Mouse (Mus musculus) neural tube, embryonic 11.5 days (tissue): ENCODE measurements at regions not wholly inside any gene's neighbourhood (a gene's known extent, or its start where the extent isn't known, plus 50 kb on each side); places are given as distances from the start of the nearest gene placed in this dataset.

Experiments used
- ATAC-seq: fragments of 200-750 bp; cut with Nextera tagmentation; 2 replicates; pipeline ENCODE4 v1.8.0; 2017; ENCODE audit warnings: moderate number of reproducible peaks, mild to moderate bottlenecking, moderate TSS enrichment, moderate library complexity; ENCODE audit not compliant: insufficient read depth, low FRiP score, low TSS enrichment
- DNase-seq: peaks from one replicate; pipeline ENCODE4 v3.0.0-alpha.2; 2015; ENCODE audit warnings: low spot score
- H3K27ac ChIP-seq: fragments of 300-500 bp; sonication (generic); 2 replicates; pipeline ENCODE4 v1.5.1; 2014; ENCODE audit warnings: low read depth, mild to moderate bottlenecking, low read length
- H3K27me3 ChIP-seq: fragments of 300-500 bp; sonication (generic); 2 replicates; pipeline ENCODE4 v1.6.1; 2014; ENCODE audit warnings: mild to moderate bottlenecking, low read length, mixed read lengths; ENCODE audit not compliant: control insufficient read depth, insufficient read depth
- H3K36me3 ChIP-seq: fragments of 300-500 bp; sonication (generic); 2 replicates; pipeline ENCODE4 v1.6.1; 2014; ENCODE audit warnings: mild to moderate bottlenecking, low read length, moderate library complexity, mixed read lengths; ENCODE audit not compliant: control insufficient read depth, insufficient read depth
- H3K4me1 ChIP-seq: fragments of 300-500 bp; sonication (generic); 2 replicates; pipeline ENCODE4 v1.6.1; 2014; ENCODE audit warnings: low read length, mixed read lengths; ENCODE audit not compliant: control insufficient read depth, insufficient read depth
- H3K4me2 ChIP-seq: fragments of 300-500 bp; sonication (generic); 2 replicates; pipeline ENCODE4 v1.6.1; 2014; ENCODE audit warnings: low read depth, mild to moderate bottlenecking, moderate library complexity
- H3K4me3 ChIP-seq: fragments of 300-500 bp; sonication (generic); 2 replicates; pipeline ENCODE4 v1.5.1; 2014; ENCODE audit warnings: low read depth, low read length
- H3K9ac ChIP-seq: fragments of 300-500 bp; sonication (generic); 2 replicates; pipeline ENCODE4 v1.6.1; 2014; ENCODE audit warnings: mild to moderate bottlenecking, low read length
- H3K9me3 ChIP-seq: fragments of 300-500 bp; sonication (generic); 2 replicates; pipeline ENCODE4 v1.6.1; 2016; ENCODE audit warnings: low read length; ENCODE audit not compliant: control insufficient read depth
- WGBS: fragments of 180-500 bp; shearing (Covaris S2); extraction: QIAGEN DNeasy Blood & Tissue Kit; methylation state at CpG from one replicate; pipeline ENCODE4 v1.1.7; 2014; 5-methylcytosine and 5-hydroxymethylcytosine counted together

GRCm38 (mm10) chr3:61605469-61605868 is 239.7 kb upstream of the B430305J03Rik start:
- Histone ChIP-seq H3K4me2 (no peak overlapping the region), H3K9ac (no peak overlapping the region), H3K27ac (no peak overlapping the region), H3K4me3 (no peak overlapping the region), H3K27me3 (no peaks in the 10 kb centered on the region), H3K4me1 (no peaks in the 10 kb centered on the region), H3K9me3 (no peaks in the 10 kb centered on the region), H3K36me3 (no peaks in the 10 kb centered on the region)
- ATAC-seq, result no peak
- 85% methylated on average over 4 of the region's 4 CpGs for WGBS
- DNase-seq, result no peak

DNA sequence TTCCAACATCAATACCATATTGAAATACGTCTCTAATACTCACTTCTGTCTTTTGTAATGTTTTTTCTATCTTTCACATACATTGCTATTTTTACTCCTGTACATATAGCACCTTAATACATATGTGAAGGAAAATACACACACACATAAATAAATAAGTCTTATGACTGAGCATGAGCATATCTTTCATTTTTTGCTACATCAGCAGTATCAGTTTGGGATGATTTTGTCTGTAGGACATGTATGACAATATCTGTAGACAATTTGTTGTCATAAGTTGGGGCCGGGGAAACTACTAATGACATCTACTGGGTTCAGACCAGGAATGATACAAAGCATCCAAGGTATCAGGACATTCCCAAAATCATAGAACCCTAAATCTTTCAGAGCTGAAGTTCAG is 237.1 kb upstream of the B430305J03Rik start:
- no peak overlapping the region for H3K9ac ChIP-seq
- no peak overlapping the region for H3K4me3 ChIP-seq
- H3K27me3 ChIP-seq, result no peaks in the 10 kb centered on the region
- ATAC-seq, result no peak
- no peaks in the 10 kb centered on the region for H3K9me3 ChIP-seq
- WGBS, result 92% methylated on average over 2 of the region's 2 CpGs
- no peaks in the 10 kb centered on the region for H3K4me1 ChIP-seq
- DNase-seq, result no peak
- no peak overlapping the region for H3K27ac ChIP-seq
- H3K4me2 ChIP-seq, result no peak overlapping the region
- no peaks in the 10 kb centered on the region for H3K36me3 ChIP-seq

- Histone ChIP-seq H3K36me3 (no peaks in the 10 kb centered on the region), H3K4me1 (no peaks in the 10 kb centered on the region), H3K27ac (no peak overlapping the region), H3K4me2 (no peak overlapping the region), H3K4me3 (no peak overlapping the region), H3K9me3 (no peaks in the 10 kb centered on the region), H3K9ac (no peak overlapping the region), H3K27me3 (no peaks in the 10 kb centered on the region)
- DNase-seq (no peak), ATAC-seq (no peak)
Measured at GRCm38 (mm10) chr3:61595574-61595973, 229.8 kb upstream of the B430305J03Rik start.

- Histone ChIP-seq H3K4me3 (no peak overlapping the region), H3K4me2 (no peak overlapping the region), H3K36me3 (no peaks in the 10 kb centered on the region), H3K4me1 (no peaks in the 10 kb centered on the region), H3K9ac (no peak overlapping the region), H3K27me3 (no peaks in the 10 kb centered on the region), H3K27ac (no peak overlapping the region), H3K9me3 (no peaks in the 10 kb centered on the region)
- 87% methylated on average over 2 of the region's 2 CpGs for WGBS
- DNase-seq (no peak), ATAC-seq (no peak)
Measured at GRCm38 (mm10) chr3:61592342-61592741, 226.6 kb upstream of the B430305J03Rik start.

DNA sequence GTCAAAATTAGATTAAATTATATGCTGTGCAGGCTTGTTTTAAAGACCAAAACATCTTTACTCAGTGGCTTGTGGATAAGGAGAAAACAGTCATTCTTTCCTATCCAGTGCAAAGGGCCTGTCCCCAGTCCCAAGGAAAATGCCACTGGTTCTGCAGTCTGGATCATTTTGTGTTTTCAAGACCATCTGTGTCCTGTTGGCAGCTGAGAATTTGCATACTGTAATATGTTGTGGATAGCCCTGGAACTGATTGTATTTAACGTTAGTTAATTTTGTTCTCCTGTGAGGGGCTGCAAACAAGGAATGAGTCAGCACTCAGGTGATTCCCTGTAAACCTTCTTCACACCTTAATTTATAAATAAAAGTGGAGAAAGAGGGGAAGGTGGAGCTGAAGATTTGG is 217.9 kb upstream of the B430305J03Rik start:
- Histone ChIP-seq H3K9me3 (no peaks in the 10 kb centered on the region), H3K4me2 (no peak overlapping the region), H3K36me3 (no peaks in the 10 kb centered on the region), H3K4me3 (no peak overlapping the region), H3K27me3 (no peaks in the 10 kb centered on the region), H3K27ac (no peak overlapping the region), H3K9ac (no peak overlapping the region), H3K4me1 (no peaks in the 10 kb centered on the region)
- ATAC-seq (no peak), DNase-seq (no peak)
- 96% methylated on average over 1 of the region's 1 CpGs for WGBS

GRCm38 (mm10) chr3:61582927-61583326 is 217.2 kb upstream of the B430305J03Rik start:
- Histone ChIP-seq H3K27ac (no peak overlapping the region), H3K9me3 (no peaks in the 10 kb centered on the region), H3K4me2 (no peak overlapping the region), H3K36me3 (no peaks in the 10 kb centered on the region), H3K27me3 (no peaks in the 10 kb centered on the region), H3K4me1 (no peaks in the 10 kb centered on the region), H3K9ac (no peak overlapping the region), H3K4me3 (no peak overlapping the region)
- no peak for ATAC-seq
- 93% methylated on average over 2 of the region's 2 CpGs for WGBS
- DNase-seq, result no peak

DNA sequence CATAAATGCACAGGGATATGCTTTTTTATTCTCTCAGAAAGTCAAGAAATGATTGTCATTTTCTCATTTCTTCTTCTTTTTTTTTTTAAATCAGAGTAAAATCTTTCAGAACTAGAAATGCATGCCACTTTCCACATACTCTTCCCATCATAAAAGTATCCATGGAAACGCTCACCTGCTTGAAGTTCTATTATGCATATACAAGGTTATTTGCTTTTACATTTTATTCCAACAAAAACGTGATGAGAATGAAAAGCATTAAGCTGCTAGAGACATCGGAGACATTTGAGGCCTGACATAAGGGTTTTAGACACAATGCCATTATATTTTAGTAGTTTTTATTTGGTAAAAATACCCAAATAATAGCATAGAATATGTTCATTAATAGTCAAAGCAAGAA is 214.5 kb upstream of the B430305J03Rik start:
- WGBS, result 87% methylated on average over 3 of the region's 3 CpGs
- no peaks in the 10 kb centered on the region for H3K4me1 ChIP-seq
- no peaks in the 10 kb centered on the region for H3K27me3 ChIP-seq
- no peak for DNase-seq
- no peak overlapping the region for H3K4me3 ChIP-seq
- H3K36me3 ChIP-seq, result no peaks in the 10 kb centered on the region
- no peak for ATAC-seq
- no peak overlapping the region for H3K4me2 ChIP-seq
- H3K9ac ChIP-seq, result no peak overlapping the region
- no peaks in the 10 kb centered on the region for H3K9me3 ChIP-seq
- no peak overlapping the region for H3K27ac ChIP-seq

GRCm38 (mm10) chr3:61537113-61537512 is 171.4 kb upstream of the B430305J03Rik start:
- H3K9ac ChIP-seq, result no peak overlapping the region
- WGBS, result 39% methylated on average over 1 of the region's 1 CpGs
- H3K9me3 ChIP-seq, result no peaks in the 10 kb centered on the region
- no peak for DNase-seq
- H3K4me1 ChIP-seq, result no peaks in the 10 kb centered on the region
- ATAC-seq, result no peak
- H3K36me3 ChIP-seq, result no peaks in the 10 kb centered on the region
- H3K4me3 ChIP-seq, result no peak overlapping the region
- H3K27ac ChIP-seq, result no peak overlapping the region
- H3K4me2 ChIP-seq, result no peak overlapping the region
- no peaks in the 10 kb centered on the region for H3K27me3 ChIP-seq

DNA sequence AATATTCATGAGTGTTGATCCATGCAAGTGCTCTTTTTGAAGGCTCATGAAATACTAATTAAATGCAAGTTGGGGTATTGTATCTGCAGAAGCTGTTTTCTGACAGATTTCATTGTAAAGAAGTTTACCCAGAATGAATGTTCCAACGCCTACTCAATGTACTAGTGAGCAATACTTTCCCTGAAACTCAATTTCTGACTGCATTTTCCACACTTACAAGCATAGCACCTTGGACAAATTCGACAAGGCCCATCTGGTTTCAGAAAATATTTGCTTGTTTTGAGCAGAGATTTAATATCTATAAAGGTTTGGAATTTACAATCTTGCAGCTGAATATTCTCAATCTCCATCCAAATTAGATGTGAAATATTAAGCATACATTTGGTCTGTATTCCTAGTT is 170.0 kb upstream of the B430305J03Rik start:
- no peaks in the 10 kb centered on the region for H3K36me3 ChIP-seq
- WGBS, result 72% methylated on average over 2 of the region's 2 CpGs
- no peak for DNase-seq
- no peaks in the 10 kb centered on the region for H3K4me1 ChIP-seq
- no peak overlapping the region for H3K4me3 ChIP-seq
- H3K27ac ChIP-seq, result no peak overlapping the region
- no peak for ATAC-seq
- H3K9me3 ChIP-seq, result no peaks in the 10 kb centered on the region
- H3K27me3 ChIP-seq, result no peaks in the 10 kb centered on the region
- H3K4me2 ChIP-seq, result no peak overlapping the region
- no peak overlapping the region for H3K9ac ChIP-seq
